Mouse (Mus musculus) E14TG2a.4 (cell line): Measurements from ENCODE around the gene Zfp169.

ENCODE experiments used
- H3K27me3 ChIP-seq: 2 replicates; pipeline ENCODE4 v1.6.1; 2014; ENCODE audit warnings: low read length, control low read depth; ENCODE audit not compliant: insufficient read depth
- H3K36me3 ChIP-seq: 2 replicates; pipeline ENCODE4 v1.6.1; 2014; ENCODE audit warnings: low read length, control low read depth; ENCODE audit not compliant: insufficient read depth
- H3K4me1 ChIP-seq: replicated peaks from 2 replicates; pipeline ENCODE4 v1.6.1; 2014; ENCODE audit warnings: low read depth, low read length, control low read depth
- H3K4me3 ChIP-seq: replicated peaks from 2 replicates; pipeline ENCODE4 v1.5.1; 2014; ENCODE audit warnings: mild to moderate bottlenecking, low read length
- H3K9me3 ChIP-seq: 2 replicates; pipeline ENCODE4 v1.6.1; 2014; ENCODE audit warnings: low read length, control low read depth
- CTCF ChIP-seq: conservative IDR thresholded peaks from 2 replicates; pipeline ENCODE4 v1.5.1; 2014; ENCODE audit warnings: low read length
- NANOG ChIP-seq: IDR thresholded peaks from 2 replicates; pipeline ENCODE4 v1.6.1; 2014; ENCODE audit warnings: borderline replicate concordance, low read length, mixed read lengths
- POU5F1 ChIP-seq: IDR thresholded peaks from 2 replicates; pipeline ENCODE4 v1.6.1; 2014; ENCODE audit warnings: low read length, borderline replicate concordance

Zfp169 gene

GRCm38 (mm10) chr13:48513003-48513929 lies at the start of gene Zfp169, which contains the start of gene A830005F24Rik:
Zfp169 (minus strand) TSS chr13:48513451.
A830005F24Rik (plus strand) TSS chr13:48513570.
- H3K9me3 ChIP-seq = no peaks in the 10 kb centered on the region
- H3K4me1 ChIP-seq = peaks cover 12% of the 10 kb centered on the region
- no peaks in the 10 kb centered on the region for H3K27me3 ChIP-seq
- H3K36me3 ChIP-seq = no peaks in the 10 kb centered on the region
- H3K4me3 ChIP-seq = peak within 1 kb of the TSS; percentile 93
- TF ChIP-seq POU5F1 = no peak
- no peak for TF ChIP-seq NANOG
- no peak for TF ChIP-seq CTCF

GRCm38 (mm10) chr13:48562336-48562735 lies 49.1 kb upstream of the Zfp169 start:
- Histone ChIP-seq H3K27me3 (no peaks in the 10 kb centered on the region), H3K9me3 (peaks cover 8% of the 10 kb centered on the region), H3K4me1 (peaks cover 19% of the 10 kb centered on the region), H3K36me3 (no peaks in the 10 kb centered on the region), H3K4me3 (no peak overlapping the region)
- TF ChIP-seq NANOG (no peak), POU5F1 (no peak), CTCF (no peak)

GRCm38 (mm10) chr13:48561481-48561880 lies 48.2 kb upstream of the Zfp169 start:
- no peaks in the 10 kb centered on the region for H3K36me3 ChIP-seq
- TF ChIP-seq POU5F1 = no peak
- no peak for TF ChIP-seq NANOG
- TF ChIP-seq CTCF = no peak
- no peak overlapping the region for H3K4me3 ChIP-seq

GRCm38 (mm10) chr13:48555976-48556375 lies 42.7 kb upstream of the Zfp169 start:
- H3K4me1 ChIP-seq = peaks cover 16% of the 10 kb centered on the region
- peaks cover 8% of the 10 kb centered on the region for H3K27me3 ChIP-seq
- H3K9me3 ChIP-seq = no peaks in the 10 kb centered on the region
- no peak for TF ChIP-seq CTCF
- TF ChIP-seq POU5F1 = no peak
- TF ChIP-seq NANOG = no peak
- H3K36me3 ChIP-seq = no peaks in the 10 kb centered on the region
- H3K4me3 ChIP-seq = no peak overlapping the region

More at GRCm38 (mm10) chr13:48561481-48561880, 48.2 kb upstream of the Zfp169 start:
- H3K4me1 ChIP-seq = peaks cover 17% of the 10 kb centered on the region
- H3K27me3 ChIP-seq = no peaks in the 10 kb centered on the region
- H3K9me3 ChIP-seq = peaks cover 8% of the 10 kb centered on the region

GRCm38 (mm10) chr13:48554552-48554951 lies 41.3 kb upstream of the Zfp169 start:
- Histone ChIP-seq H3K4me3 (no peak overlapping the region), H3K4me1 (peaks cover 16% of the 10 kb centered on the region), H3K36me3 (no peaks in the 10 kb centered on the region), H3K27me3 (peaks cover 8% of the 10 kb centered on the region), H3K9me3 (no peaks in the 10 kb centered on the region)
- no peak for TF ChIP-seq CTCF
- TF ChIP-seq NANOG = no peak
- TF ChIP-seq POU5F1 = no peak

- H3K4me3 ChIP-seq = no peak overlapping the region
- H3K4me1 ChIP-seq = peaks cover 16% of the 10 kb centered on the region
- no peak for TF ChIP-seq CTCF
- no peak for TF ChIP-seq POU5F1
- TF ChIP-seq NANOG = no peak
- no peaks in the 10 kb centered on the region for H3K9me3 ChIP-seq
- H3K27me3 ChIP-seq = peaks cover 8% of the 10 kb centered on the region
- H3K36me3 ChIP-seq = no peaks in the 10 kb centered on the region
Observed at GRCm38 (mm10) chr13:48553511-48553910, 40.3 kb upstream of the Zfp169 start.

GRCm38 (mm10) chr13:48552181-48553090 lies 39.2 kb upstream of the Zfp169 start:
- peak overlapping the region; percentile 72 for H3K4me3 ChIP-seq
- TF ChIP-seq CTCF (no peak), POU5F1 (no peak), NANOG (no peak)
- H3K9me3 ChIP-seq = no peaks in the 10 kb centered on the region
- peaks cover 13% of the 10 kb centered on the region for H3K27me3 ChIP-seq
- H3K4me1 ChIP-seq = peaks cover 19% of the 10 kb centered on the region
- no peaks in the 10 kb centered on the region for H3K36me3 ChIP-seq

GRCm38 (mm10) chr13:48548296-48548695 lies 35.0 kb upstream of the Zfp169 start:
- no peak for TF ChIP-seq CTCF
- TF ChIP-seq NANOG = no peak
- no peak for TF ChIP-seq POU5F1
- peaks cover 13% of the 10 kb centered on the region for H3K27me3 ChIP-seq
- peaks cover 34% of the 10 kb centered on the region for H3K4me1 ChIP-seq
- no peak overlapping the region for H3K4me3 ChIP-seq
- H3K9me3 ChIP-seq = no peaks in the 10 kb centered on the region
- H3K36me3 ChIP-seq = peaks cover 6% of the 10 kb centered on the region; the same call in 1 of the 2 replicates
